Mouse (Mus musculus) MEL (cell line): ENCODE data around the gene Poldip3. TPM values are rescaled to one million over a fixed set of nuclear protein-coding genes. Genes with fewer than 3 reads are reported as not detected.

Experiments used
- DNase-seq: peaks from one replicate; pipeline ENCODE4 v3.0.0; 2011; ENCODE audit warnings: low read depth, low spot score
- H3K27ac ChIP-seq: 2 replicates; pipeline ENCODE4 v1.5.1; 2012; ENCODE audit warnings: low read depth, mild to moderate bottlenecking, control low read depth, low read length, moderate library complexity; ENCODE audit not compliant: control insufficient read depth
- H3K27me3 ChIP-seq, 2 experiments: fragments of 150-350 bp in 1 of 2; sonication (generic) in 1 of 2; 2 replicates each; pipeline ENCODE4 v1.6.1; 2012; ENCODE audit warnings: low read length in 2 of 2, mild to moderate bottlenecking in 2 of 2, improper control_type of control experiment in 1 of 2, moderate library complexity in 1 of 2; ENCODE audit not compliant: insufficient read depth in 2 of 2, control insufficient read depth in 1 of 2
- H3K36me3 ChIP-seq, 2 experiments: 2 replicates each; pipeline ENCODE4 v1.6.1; 2012 to 2014; ENCODE audit warnings: low read length in 2 of 2, improper control_type of control experiment in 1 of 2, inconsistent platforms in 1 of 2, mild to moderate bottlenecking in 1 of 2; ENCODE audit not compliant: insufficient read depth in 2 of 2, control insufficient read depth in 1 of 2
- H3K4me1 ChIP-seq, 2 experiments: fragments of 150-350 bp in 1 of 2; sonication (generic) in 1 of 2; 2 replicates each; pipeline ENCODE4 v1.6.1; 2012; ENCODE audit warnings: low read length in 2 of 2, improper control_type of control experiment in 1 of 2, mild to moderate bottlenecking in 1 of 2; ENCODE audit not compliant: insufficient read depth in 2 of 2, control insufficient read depth in 1 of 2
- H3K4me3 ChIP-seq, 2 experiments: fragments of 150-350 bp in 1 of 2; sonication (generic) in 1 of 2; 2 replicates each; pipeline ENCODE4 v1.5.1; 2012; ENCODE audit warnings: low read depth in 2 of 2, low read length in 2 of 2, mild to moderate bottlenecking in 2 of 2, moderate library complexity in 2 of 2, control low read depth in 1 of 2, improper control_type of control experiment in 1 of 2; ENCODE audit not compliant: control insufficient read depth in 1 of 2, insufficient read depth in 1 of 2
- H3K79me2 ChIP-seq: 2 replicates; pipeline ENCODE4 v1.6.1; 2012; ENCODE audit warnings: mild to moderate bottlenecking, low read length, moderate library complexity; ENCODE audit not compliant: control insufficient read depth, poor library complexity, insufficient read depth
- H3K9ac ChIP-seq: 2 replicates; pipeline ENCODE4 v1.6.1; 2012; ENCODE audit warnings: low read depth, mild to moderate bottlenecking, control low read depth, low read length, moderate library complexity; ENCODE audit not compliant: control insufficient read depth, poor library complexity, severe bottlenecking
- H3K9me3 ChIP-seq: fragments of 150-350 bp; sonication (generic); replicated peaks from 2 replicates; pipeline ENCODE4 v1.6.1; 2012; ENCODE audit warnings: mild to moderate bottlenecking, low read length, improper control_type of control experiment, moderate library complexity; ENCODE audit not compliant: insufficient read depth
- CHD1 ChIP-seq: IDR thresholded peaks from 2 replicates; pipeline ENCODE4 v1.6.1; 2012; ENCODE audit warnings: low read depth, mild to moderate bottlenecking, inconsistent platforms, low read length, improper control_type of control experiment
- E2F4 ChIP-seq: IDR thresholded peaks from 2 replicates; pipeline ENCODE4 v1.6.1; 2011; ENCODE audit warnings: low read depth, low read length, improper control_type of control experiment, borderline replicate concordance
- ELF1 ChIP-seq: IDR thresholded peaks from 2 replicates; pipeline ENCODE4 v1.6.1; 2014; ENCODE audit warnings: low read depth, mild to moderate bottlenecking, inconsistent platforms, low read length, improper control_type of control experiment, moderate library complexity
- GABPA ChIP-seq: IDR thresholded peaks from 2 replicates; pipeline ENCODE4 v1.6.1; 2012; ENCODE audit warnings: low read depth, mild to moderate bottlenecking, inconsistent platforms, low read length, improper control_type of control experiment, moderate library complexity
- HCFC1 ChIP-seq: IDR thresholded peaks from 2 replicates; pipeline ENCODE4 v1.6.1; 2012; ENCODE audit warnings: low read depth, mild to moderate bottlenecking, inconsistent platforms, low read length, improper control_type of control experiment, moderate library complexity
- KAT2A ChIP-seq: conservative IDR thresholded peaks from 2 replicates; pipeline ENCODE4 v1.6.1; 2012; ENCODE audit warnings: low read depth, low read length, improper control_type of control experiment, inconsistent platforms
- MAFK ChIP-seq: IDR thresholded peaks from 2 replicates; pipeline ENCODE4 v1.6.1; 2011; ENCODE audit warnings: low read depth, mild to moderate bottlenecking, low read length, improper control_type of control experiment, borderline replicate concordance
- MAX ChIP-seq: IDR thresholded peaks from 2 replicates; pipeline ENCODE4 v1.6.1; 2011; ENCODE audit warnings: low read length, improper control_type of control experiment
- MAZ ChIP-seq: IDR thresholded peaks from 2 replicates; pipeline ENCODE4 v1.6.1; 2012; ENCODE audit warnings: low read depth, mild to moderate bottlenecking, inconsistent platforms, low read length, improper control_type of control experiment
- MYC ChIP-seq: IDR thresholded peaks from 2 replicates; pipeline ENCODE4 v1.6.1; 2011; ENCODE audit warnings: low read depth, mild to moderate bottlenecking, low read length, improper control_type of control experiment, moderate library complexity
- NRF1 ChIP-seq: IDR thresholded peaks from 2 replicates; pipeline ENCODE4 v1.6.1; 2014; ENCODE audit warnings: low read depth, mild to moderate bottlenecking, inconsistent platforms, low read length, improper control_type of control experiment, moderate library complexity; ENCODE audit not compliant: poor library complexity, insufficient read depth, severe bottlenecking
- POLR2A ChIP-seq, 2 experiments: IDR thresholded peaks; 2 replicates each; pipeline ENCODE4 v1.6.1; 2011 to 2012; ENCODE audit warnings: low read length in 2 of 2, mild to moderate bottlenecking in 2 of 2, control low read depth in 1 of 2, improper control_type of control experiment in 1 of 2, low read depth in 1 of 2, moderate library complexity in 1 of 2; ENCODE audit not compliant: control insufficient read depth in 1 of 2, insufficient read depth in 1 of 2, poor library complexity in 1 of 2
- POLR2AphosphoS5 ChIP-seq: IDR thresholded peaks from 2 replicates; pipeline ENCODE4 v1.6.1; 2012; ENCODE audit warnings: low read depth, borderline replicate concordance, mild to moderate bottlenecking, inconsistent platforms, low read length, moderate library complexity, mixed read lengths
- TAL1 ChIP-seq: IDR thresholded peaks from 2 replicates; pipeline ENCODE4 v1.6.1; 2012; ENCODE audit warnings: mild to moderate bottlenecking, inconsistent platforms, low read length, moderate library complexity, mixed read lengths
- TBP ChIP-seq: IDR thresholded peaks from 2 replicates; pipeline ENCODE4 v1.8.0; 2011; ENCODE audit warnings: low read depth, low read length, improper control_type of control experiment
- TCF12 ChIP-seq: IDR thresholded peaks from 2 replicates; pipeline ENCODE4 v1.6.1; 2014; ENCODE audit warnings: low read depth, mild to moderate bottlenecking, inconsistent platforms, low read length, improper control_type of control experiment, moderate library complexity
- USF2 ChIP-seq, 2 experiments: IDR thresholded peaks; 2 replicates each; pipeline ENCODE4 v1.6.1; 2011 to 2012; ENCODE audit warnings: improper control_type of control experiment in 2 of 2, low read length in 2 of 2, borderline replicate concordance in 1 of 2, inconsistent platforms in 1 of 2, low read depth in 1 of 2, mild to moderate bottlenecking in 1 of 2; ENCODE audit not compliant: insufficient read depth in 1 of 2
- ZKSCAN1 ChIP-seq: IDR thresholded peaks from 2 replicates; pipeline ENCODE4 v1.6.1; 2012; ENCODE audit warnings: low read depth, mild to moderate bottlenecking, inconsistent platforms, low read length, improper control_type of control experiment, moderate library complexity
- ZNF384 ChIP-seq: IDR thresholded peaks from 2 replicates; pipeline ENCODE4 v1.6.1; 2012; ENCODE audit warnings: low read depth, mild to moderate bottlenecking, inconsistent platforms, low read length, improper control_type of control experiment
- polyA plus RNA-seq, 2 experiments: library from polyadenylated mRNA; stranded (reverse) in 1 of 2; unstranded in 1 of 2; fragments of >175 nt in 1 of 2; fragments of >200 nt in 1 of 2; gene quantifications; 2 replicates each; pipeline versions ENCODE4 v1.2.1 to v1.2.4; 2012; ENCODE audit warnings: low replicate concordance in 2 of 2, low read depth in 1 of 2; ENCODE audit not compliant: insufficient read length in 2 of 2, insufficient read depth in 1 of 2, missing spikeins in 1 of 2
- total RNA-seq: library from RNA; depleted of rRNA; stranded (reverse); fragments of 300-350 nt; gene quantifications from 2 replicates; pipeline ENCODE4 v1.2.3, GENCODE M21; 2012

Poldip3 gene
- total and polyA plus RNA-seq, 3 experiments, result 113 to 123 TPM; not detected in 1

DNA sequence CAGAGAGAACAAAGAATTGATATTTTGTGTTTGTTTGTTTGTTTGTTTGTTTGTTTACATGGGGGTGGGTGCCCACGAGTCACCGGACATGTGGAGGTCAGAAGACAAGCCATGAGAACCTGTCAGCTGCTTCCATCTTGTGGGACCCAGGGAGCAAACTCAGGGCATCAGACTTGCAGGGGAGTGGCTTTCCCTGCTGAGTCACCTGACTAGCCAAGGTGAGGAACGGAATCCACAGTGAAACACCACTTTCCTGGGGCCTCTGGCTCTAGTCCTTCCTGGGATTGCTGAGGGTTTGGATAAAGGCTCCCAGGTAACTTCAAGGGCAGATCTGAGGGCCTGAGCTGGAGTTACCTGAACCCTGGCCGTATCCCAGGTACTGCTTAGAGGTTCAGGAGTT, 27.5 kb upstream of the Poldip3 start (continued):
- no peak for TF ChIP-seq POLR2AphosphoS5

DNA sequence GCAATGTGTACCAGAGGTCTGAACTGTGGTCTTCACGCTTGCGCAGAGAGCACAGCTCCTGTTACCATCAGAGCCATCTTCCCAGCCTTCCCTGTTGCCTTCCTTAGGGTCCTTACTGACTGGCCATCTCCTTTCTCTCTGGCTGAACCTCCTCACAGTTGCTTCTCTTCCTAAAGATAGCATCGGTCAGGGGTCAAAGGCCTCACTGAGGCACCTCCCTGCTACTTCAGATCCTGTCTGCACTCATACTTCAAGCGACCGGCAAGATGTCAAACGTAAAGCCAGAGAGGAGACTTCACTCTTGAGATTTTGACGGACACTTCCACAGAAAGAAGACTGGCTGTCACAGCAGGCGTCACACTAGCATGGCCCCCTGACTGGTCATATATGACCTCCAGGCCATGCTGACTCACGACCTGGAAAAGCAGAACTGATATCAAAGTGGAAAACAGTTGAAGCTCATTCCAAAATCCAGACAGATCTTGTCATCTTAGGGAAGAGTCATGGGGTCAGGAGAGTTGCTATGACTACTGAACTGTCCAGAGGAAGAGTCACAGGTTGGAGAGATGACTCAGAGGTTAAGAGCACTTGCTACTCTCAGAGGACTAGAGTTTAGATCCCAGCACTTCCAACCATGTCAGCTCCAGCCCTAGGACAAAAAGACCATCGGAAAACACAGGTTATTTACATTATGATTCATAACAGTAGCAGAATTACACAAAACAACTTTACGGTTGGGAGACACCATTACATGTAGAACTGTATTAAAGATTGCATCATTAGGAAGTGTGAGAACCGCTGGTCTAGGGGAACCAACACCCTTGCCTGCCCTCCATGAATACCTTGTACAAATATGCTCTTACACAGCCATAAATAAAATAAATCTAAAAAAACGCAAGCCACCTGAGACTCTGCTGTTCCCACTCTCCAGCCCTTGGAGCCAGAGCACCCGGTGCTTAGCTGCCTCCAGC, 25.0 kb upstream of the Poldip3 start:
- no peak overlapping the region for H3K4me3 ChIP-seq
- no peaks in the 10 kb centered on the region; the same call in 1 of the 2 replicates for H3K79me2 ChIP-seq
- peaks cover 0 to 13% of the 10 kb centered on the region in 2 experiments; a peak in 2 of 4 replicates for H3K36me3 ChIP-seq
- no peak for DNase-seq
- no peak overlapping the region for H3K27ac ChIP-seq
- peaks cover 7 to 20% of the 10 kb centered on the region in 2 experiments for H3K4me1 ChIP-seq
- H3K9me3 ChIP-seq, result no peaks in the 10 kb centered on the region
- H3K9ac ChIP-seq, result no peak overlapping the region
- H3K27me3 ChIP-seq, result no peaks in the 10 kb centered on the region
- TF ChIP-seq HCFC1, result no peak

DNA sequence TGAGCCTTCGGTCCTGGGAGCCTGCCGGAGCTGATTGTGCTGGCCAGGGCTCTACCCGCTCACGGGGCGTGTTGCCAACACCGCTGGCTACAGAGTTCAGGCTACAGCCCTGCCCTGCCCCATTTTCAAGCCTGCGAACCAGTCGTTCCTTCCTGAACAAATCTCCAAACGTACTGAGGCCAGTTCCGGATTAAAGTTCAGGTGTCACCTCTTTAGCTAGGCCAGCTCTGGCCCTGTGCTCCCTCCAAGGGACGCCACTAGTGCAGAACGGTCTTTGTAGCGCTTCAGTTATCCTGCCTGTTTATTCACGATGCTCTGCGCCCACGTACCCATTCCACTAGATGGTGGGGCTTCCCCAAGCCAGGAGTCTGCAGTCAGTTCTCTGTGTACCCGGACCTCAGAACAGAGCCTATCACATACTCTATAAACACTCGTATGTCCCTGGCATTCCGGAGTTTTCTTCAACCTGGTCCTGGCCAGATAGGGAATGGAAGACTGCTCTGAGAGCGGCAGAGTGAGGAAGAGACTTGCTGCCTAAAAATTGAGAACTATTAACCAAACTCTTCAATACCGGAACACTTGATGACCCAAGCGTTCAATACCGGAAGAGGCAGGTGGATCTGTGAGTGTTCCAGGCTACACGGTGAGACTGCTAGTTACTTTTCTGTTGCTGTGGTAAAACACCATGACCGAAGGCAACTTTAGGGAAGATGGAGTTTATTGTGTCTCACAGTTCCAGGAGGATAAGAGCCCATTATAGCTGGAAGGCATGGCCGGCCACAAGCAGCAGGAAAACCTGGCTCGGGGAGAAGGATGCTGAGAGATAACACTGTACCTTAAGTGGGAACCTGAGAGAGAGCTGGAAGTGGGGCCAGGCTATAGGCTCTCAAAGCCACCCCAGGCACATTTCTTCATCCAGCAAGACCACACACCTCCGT, 23.6 kb upstream of the Poldip3 start, which contains the start of gene Cyb5r3:
Cyb5r3 (minus strand) TSS at position 101 of the 938 bp plus-strand sequence.
- peaks cover 7 to 20% of the 10 kb centered on the region in 2 experiments for H3K4me1 ChIP-seq
- TF ChIP-seq GABPA (no peak), ELF1 (no peak), POLR2AphosphoS5 (no peak), TAL1 (no peak), MAFK (no peak), NRF1 (no peak), USF2 (IDR thresholded peaks at IDR 0.05; ENCODE audit: borderline replicate concordance in 1 of 2, insufficient read depth in 1 of 2, low read depth in 1 of 2, low read length in 2 of 2) (no peak), TCF12 (no peak), ZNF384 (no peak), TBP (no peak), POLR2A (IDR thresholded peaks at IDR 0.05; ENCODE audit: control insufficient read depth in 1 of 2, insufficient read depth in 1 of 2, low read depth in 1 of 2, low read length in 2 of 2, poor library complexity in 1 of 2) (peak in 1 of 2 experiments; percentile 8; a peak in 1 of 4 replicates), CHD1 (0 out of 2 replicates have a peak, but pooled peaks have one; percentile 50), ZKSCAN1 (no peak), E2F4 (0 out of 2 replicates have a peak, but pooled peaks have one; percentile 33), KAT2A (no peak), MAX (0 out of 2 replicates have a peak, but pooled peaks have one; percentile 34), MYC (no peak), MAZ (0 out of 2 replicates have a peak, but pooled peaks have one; percentile 10)
- no peaks in the 10 kb centered on the region for H3K27me3 ChIP-seq
- H3K79me2 ChIP-seq, result no peaks in the 10 kb centered on the region; the same call in 1 of the 2 replicates
- peak within 1 kb of the TSS; percentile 75 for H3K9ac ChIP-seq
- DNase-seq, result no peak
- peaks cover 0 to 13% of the 10 kb centered on the region in 2 experiments; a peak in 2 of 4 replicates for H3K36me3 ChIP-seq
- H3K9me3 ChIP-seq, result no peaks in the 10 kb centered on the region
- H3K4me3 ChIP-seq, result peak within 1 kb of the TSS; percentile 63 to 97
- H3K27ac ChIP-seq, result peak within 1 kb of the TSS; percentile 60
